Mouse (Mus musculus): ENCODE measurements around the gene Abhd12b. TPM values are rescaled to one million over a fixed set of nuclear protein-coding genes. Genes with fewer than 3 reads are reported as not detected.
"Not testable (repeated sequence)": the region's sequence is repeated elsewhere in the genome, so short reads cannot be mapped to it uniquely, and the experiment has no call there.

Abhd12b gene
- polyA plus RNA-seq, 1 experiment from 2014 or later = 0.12 TPM

- Histone ChIP-seq H3K4me1 (replicated peaks) (peaks cover 15% of the 10 kb centered on the region), H3K27me3 (no peaks in the 10 kb centered on the region), H3K9me3 (no peaks in the 10 kb centered on the region), H3K27ac (no peak overlapping the region), H3K36me3 (no peaks in the 10 kb centered on the region), H3K4me3 (no peak overlapping the region), H3K9ac (no peak overlapping the region), H3K4me2 (no peak overlapping the region)
- 87% methylated on average over 5 of the region's 5 CpGs for WGBS
- ATAC-seq (ENCODE audit: low FRiP score) = no peak
Observed at GRCm38 (mm10) chr12:70140993-70141576, 12.9 kb upstream of the Abhd12b start.

GRCm38 (mm10) chr12:70144106-70144587, 9.8 kb upstream of the Abhd12b start:
- 16% methylated on average over 3 of the region's 3 CpGs for WGBS
- H3K9me3 ChIP-seq; H3K4me3 ChIP-seq; H3K27me3 ChIP-seq; H3K9ac ChIP-seq; H3K36me3 ChIP-seq; H3K4me2 ChIP-seq; ATAC-seq (ENCODE audit: low FRiP score): not testable (repeated sequence)
- H3K4me1 ChIP-seq (replicated peaks) = peaks cover 18% of the 10 kb centered on the region
- H3K27ac ChIP-seq = peak overlapping the region; percentile 24; the same call in 1 of the 2 replicates

GRCm38 (mm10) chr12:70144637-70145448, 9.1 kb upstream of the Abhd12b start:
- Histone ChIP-seq H3K27ac (peak overlapping the region; percentile 48; the same call in 1 of the 2 replicates), H3K4me2 (no peak overlapping the region), H3K27me3 (no peaks in the 10 kb centered on the region), H3K36me3 (no peaks in the 10 kb centered on the region), H3K4me1 (replicated peaks) (peaks cover 19% of the 10 kb centered on the region), H3K4me3 (no peak overlapping the region), H3K9ac (no peak overlapping the region), H3K9me3 (no peaks in the 10 kb centered on the region)
- 49% methylated on average over 20 of the region's 20 CpGs for WGBS
- no peak; the same call in 1 of the 2 replicates for ATAC-seq (ENCODE audit: low FRiP score)

DNA sequence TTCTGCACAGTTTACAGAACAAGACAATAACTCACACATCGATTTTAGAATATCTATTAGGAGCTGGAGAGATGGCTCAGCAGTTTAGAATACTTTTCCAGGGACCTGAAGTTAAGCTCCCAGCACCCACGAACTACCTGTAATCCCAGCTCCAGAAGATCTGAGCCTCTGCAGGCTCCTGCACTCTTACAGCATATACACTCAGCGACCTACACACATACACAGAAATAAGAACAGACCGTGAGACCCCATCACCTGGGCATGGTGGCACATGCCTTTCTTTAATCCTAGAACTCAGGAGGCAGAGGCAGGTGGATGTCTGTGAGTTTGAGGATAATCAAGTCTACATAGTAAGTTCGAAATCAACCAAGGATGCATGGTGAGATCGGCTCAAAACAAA, 8.4 kb upstream of the Abhd12b start:
- H3K4me1 ChIP-seq (replicated peaks) = peaks cover 19% of the 10 kb centered on the region
- H3K36me3 ChIP-seq = no peaks in the 10 kb centered on the region
- no peaks in the 10 kb centered on the region for H3K27me3 ChIP-seq
- no peaks in the 10 kb centered on the region for H3K9me3 ChIP-seq
- H3K9ac ChIP-seq = no peak overlapping the region
- WGBS = 90% methylated on average over 6 of the region's 6 CpGs
- H3K27ac ChIP-seq = no peak overlapping the region
- H3K4me2 ChIP-seq = no peak overlapping the region
- no peak for ATAC-seq (ENCODE audit: low FRiP score)
- no peak overlapping the region for H3K4me3 ChIP-seq

DNA sequence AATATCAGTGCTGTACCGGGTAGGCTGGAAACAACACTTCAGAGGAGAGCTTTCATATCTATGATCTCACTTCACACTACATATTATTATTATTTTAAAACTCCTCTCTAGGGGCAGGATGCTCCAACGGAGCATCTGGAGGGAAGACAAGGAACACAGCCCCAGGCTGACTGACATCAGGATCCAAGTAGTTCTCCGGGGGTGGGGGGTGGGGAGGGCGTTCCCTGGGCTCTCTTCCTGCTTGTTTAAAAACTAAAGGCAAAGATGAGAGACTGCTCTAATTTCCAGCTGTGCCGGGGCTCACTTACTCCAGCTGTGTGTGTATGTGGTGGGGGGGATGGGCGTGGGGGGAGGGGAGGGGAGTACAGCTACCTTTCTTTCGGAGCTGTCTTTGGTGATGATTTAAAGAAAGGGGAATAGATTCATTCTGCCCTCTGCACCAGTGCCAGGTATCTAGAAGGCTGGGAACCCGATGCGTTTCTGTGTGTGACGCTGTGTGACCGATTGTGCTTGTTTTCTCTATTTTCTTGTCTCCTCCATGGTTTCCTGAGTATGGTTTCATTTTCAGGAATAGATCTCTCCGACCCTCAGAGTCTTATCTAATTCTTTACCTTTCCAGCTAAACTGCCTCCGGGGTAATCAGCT, 5.8 kb upstream of the Abhd12b start:
- Histone ChIP-seq H3K27me3 (no peaks in the 10 kb centered on the region), H3K4me1 (replicated peaks) (peaks cover 19% of the 10 kb centered on the region), H3K4me3 (0 out of 2 replicates have a peak overlapping the region, but pooled peaks have one; percentile 11), H3K4me2 (peak overlapping the region; percentile 47), H3K9me3 (no peaks in the 10 kb centered on the region), H3K27ac (peak overlapping the region; percentile 62; the same call in 1 of the 2 replicates), H3K36me3 (no peaks in the 10 kb centered on the region), H3K9ac (peak overlapping the region; percentile 56)
- ATAC-seq (ENCODE audit: low FRiP score) = no peak
- 3% methylated on average over 13 of the region's 13 CpGs for WGBS

DNA sequence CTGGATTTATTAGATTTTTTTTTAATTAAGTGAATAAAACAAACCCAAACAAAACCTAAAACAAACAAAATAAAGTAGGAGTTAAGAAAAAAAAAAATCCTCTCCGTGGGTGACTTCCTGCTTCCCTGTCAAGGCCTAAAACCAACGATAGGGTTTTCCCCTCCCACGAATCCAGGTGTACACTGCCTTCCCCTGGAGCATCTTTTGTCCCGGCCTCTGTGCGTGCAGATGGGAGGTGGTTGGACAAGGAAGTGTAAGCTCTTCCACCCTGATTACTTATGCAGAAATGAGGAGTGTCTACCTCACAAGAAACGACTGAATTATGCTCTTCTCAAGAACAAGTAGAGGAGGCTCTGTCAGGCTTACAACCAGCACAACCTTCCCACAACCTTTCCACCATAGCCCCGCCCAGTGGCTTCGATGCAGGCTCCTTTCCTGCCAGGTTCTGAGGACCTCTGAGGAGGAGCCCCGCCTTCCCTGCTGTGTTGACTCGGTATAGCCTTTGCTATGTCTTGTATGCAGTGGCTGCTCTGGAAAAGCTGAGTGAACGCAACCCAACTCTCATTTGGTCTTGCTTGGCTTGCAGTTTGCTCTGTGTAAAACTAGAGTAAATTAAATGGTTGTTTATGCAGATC, 5.2 kb upstream of the Abhd12b start:
- H3K4me1 ChIP-seq (replicated peaks) = peaks cover 19% of the 10 kb centered on the region
- H3K27me3 ChIP-seq = no peaks in the 10 kb centered on the region
- no peaks in the 10 kb centered on the region for H3K36me3 ChIP-seq
- H3K27ac ChIP-seq = peak overlapping the region; percentile 58
- H3K4me3 ChIP-seq = no peak overlapping the region
- no peak overlapping the region for H3K9ac ChIP-seq
- H3K4me2 ChIP-seq = peak overlapping the region; percentile 47
- no peak for ATAC-seq (ENCODE audit: low FRiP score)
- WGBS = 15% methylated on average over 11 of the region's 11 CpGs
- H3K9me3 ChIP-seq = no peaks in the 10 kb centered on the region

DNA sequence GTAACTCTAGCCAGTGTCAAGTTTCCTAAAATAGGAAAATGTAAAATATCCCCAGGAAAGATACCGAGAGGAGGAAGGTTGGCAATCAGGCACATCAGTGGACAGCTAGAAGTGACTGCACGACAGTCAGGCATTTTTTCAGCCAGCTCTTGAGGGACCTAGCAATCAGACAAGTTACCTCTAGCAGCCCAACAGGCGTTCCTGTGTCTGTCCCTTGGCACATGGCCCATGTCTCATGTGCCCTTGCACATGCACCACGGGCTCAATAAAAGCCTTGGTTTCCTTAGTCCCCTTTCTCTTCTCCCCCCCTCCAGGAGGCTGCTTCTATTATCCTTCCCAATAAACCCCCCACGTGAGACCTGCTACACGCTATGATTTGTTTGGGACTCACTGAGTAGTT, 2.3 kb downstream of the Abhd12b start:
- no peaks in the 10 kb centered on the region for H3K9me3 ChIP-seq
- H3K36me3 ChIP-seq = no peaks in the 10 kb centered on the region
- no peak for ATAC-seq (ENCODE audit: low FRiP score)
- no peak overlapping the region for H3K4me3 ChIP-seq
- H3K27me3 ChIP-seq = no peaks in the 10 kb centered on the region
- 62% methylated on average over 6 of the region's 6 CpGs for WGBS
- no peak overlapping the region for H3K27ac ChIP-seq
- no peak overlapping the region for H3K4me2 ChIP-seq
- no peaks in the 10 kb centered on the region for H3K4me1 ChIP-seq (replicated peaks)
- no peak overlapping the region for H3K9ac ChIP-seq

- Histone ChIP-seq H3K4me3 (no peak overlapping the region), H3K9ac (no peak overlapping the region), H3K4me1 (replicated peaks) (no peaks in the 10 kb centered on the region), H3K9me3 (no peaks in the 10 kb centered on the region), H3K27ac (no peak overlapping the region), H3K36me3 (no peaks in the 10 kb centered on the region), H3K27me3 (no peaks in the 10 kb centered on the region), H3K4me2 (no peak overlapping the region)
- no peak for ATAC-seq (ENCODE audit: low FRiP score)
- 46% methylated on average over 5 of the region's 5 CpGs for WGBS
Observed at GRCm38 (mm10) chr12:70157292-70158066, 3.5 kb downstream of the Abhd12b start.

- no peaks in the 10 kb centered on the region for H3K36me3 ChIP-seq
- H3K27ac ChIP-seq = no peak overlapping the region
- no peak overlapping the region for H3K4me2 ChIP-seq
- no peaks in the 10 kb centered on the region for H3K9me3 ChIP-seq
- H3K4me3 ChIP-seq = no peak overlapping the region
- no peaks in the 10 kb centered on the region for H3K27me3 ChIP-seq
- no peak overlapping the region for H3K9ac ChIP-seq
- no peak for ATAC-seq (ENCODE audit: low FRiP score)
- WGBS = 81% methylated on average over 5 of the region's 5 CpGs
- no peaks in the 10 kb centered on the region for H3K4me1 ChIP-seq (replicated peaks)
Observed at GRCm38 (mm10) chr12:70161057-70161456, 7.1 kb downstream of the Abhd12b start.

- Histone ChIP-seq H3K4me2 (no peak overlapping the region), H3K4me3 (no peak overlapping the region), H3K9me3 (no peaks in the 10 kb centered on the region), H3K9ac (no peak overlapping the region), H3K4me1 (replicated peaks) (no peaks in the 10 kb centered on the region), H3K27me3 (no peaks in the 10 kb centered on the region), H3K36me3 (no peaks in the 10 kb centered on the region), H3K27ac (no peak overlapping the region)
- ATAC-seq (ENCODE audit: low FRiP score) = no peak
- 90% methylated on average over 3 of the region's 3 CpGs for WGBS
Observed at GRCm38 (mm10) chr12:70164741-70165140, 10.8 kb downstream of the Abhd12b start.

DNA sequence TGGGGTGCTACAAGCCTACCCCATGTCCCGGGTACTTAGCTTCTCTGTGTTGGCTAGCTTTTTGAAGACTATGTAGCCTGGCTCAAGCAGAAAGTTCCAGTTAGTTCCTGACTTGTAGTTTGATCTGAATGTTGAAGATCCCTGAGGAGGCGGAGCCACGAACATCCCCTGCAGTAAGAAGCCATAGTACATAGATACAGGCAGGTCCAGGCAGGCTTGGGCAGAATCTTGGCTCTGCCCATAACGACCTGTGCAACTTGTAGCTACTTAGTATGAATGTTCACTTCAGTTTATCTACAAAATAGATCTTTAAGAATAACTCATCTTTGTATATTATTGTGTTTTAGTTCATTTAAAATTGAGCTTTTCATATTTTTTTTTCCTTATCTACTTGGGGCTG, 14.0 kb downstream of the Abhd12b start:
- WGBS = 90% methylated on average over 4 of the region's 4 CpGs
- no peaks in the 10 kb centered on the region for H3K36me3 ChIP-seq
- no peak overlapping the region for H3K27ac ChIP-seq
- H3K9ac ChIP-seq = no peak overlapping the region
- H3K4me2 ChIP-seq = no peak overlapping the region
- H3K9me3 ChIP-seq = no peaks in the 10 kb centered on the region
- H3K27me3 ChIP-seq = no peaks in the 10 kb centered on the region
- no peak for ATAC-seq (ENCODE audit: low FRiP score)
- H3K4me3 ChIP-seq = no peak overlapping the region
- H3K4me1 ChIP-seq (replicated peaks) = no peaks in the 10 kb centered on the region
